13 mouse cellular contexts compared by ENCODE assay signal in genomic region chr4:100664619-100665264, GRCm38 (mm10).
DNase-seq lines count a peak whose midpoint lies in the region; ATAC-seq lines count a peak whose summit lies in the region.
"Had no signal": no experiment of that assay in that cellular context is flagged by ENCODE, and none has a peak within 500 bp of the region (broad histone marks: within the 10 kb centered on the region; RNA-seq: fewer than 3 reads in every experiment).

No protein-coding gene starts in this region.

- intact Hi-C loops in heart, postnatal 25 days (cut with DNase I): no loop called here

- no peaks in the 10 kb centered on the region for H3K4me1 ChIP-seq in embryonic facial prominence, embryonic 11.5 days (ENCODE audit: control insufficient read depth, insufficient read depth, low read length)
- H3K4me1 ChIP-seq in hindbrain, embryonic 16.5 days (ENCODE audit: control insufficient read depth, insufficient read depth, low read depth, low read length): no peaks in the 10 kb centered on the region
- H3K4me1 ChIP-seq: stomach, embryonic 15.5 days had no signal

- H3K9me3 ChIP-seq in embryonic facial prominence, embryonic 11.5 days (replicated peaks; ENCODE audit: control insufficient read depth, low read length): no peaks in the 10 kb centered on the region
- no peaks in the 10 kb centered on the region for H3K9me3 ChIP-seq in hindbrain, embryonic 16.5 days (ENCODE audit: control insufficient read depth, low read length)
- H3K9me3 ChIP-seq: stomach, embryonic 15.5 days had no signal

- no peak overlapping the region for H3K27ac ChIP-seq in embryonic facial prominence, embryonic 11.5 days (replicated peaks; ENCODE audit: low read depth, low read length)
- H3K27ac ChIP-seq in hindbrain, embryonic 16.5 days (ENCODE audit: low read depth, low read length): no peak overlapping the region
- H3K27ac ChIP-seq: stomach, embryonic 15.5 days had no signal

- H3K4me3 ChIP-seq in embryonic facial prominence, embryonic 11.5 days (ENCODE audit: low read depth, low read length): no peak overlapping the region
- H3K4me3 ChIP-seq in hindbrain, embryonic 16.5 days (ENCODE audit: low read length): no peak overlapping the region
- H3K4me3 ChIP-seq: stomach, embryonic 15.5 days had no signal

- H3K36me3 ChIP-seq in embryonic facial prominence, embryonic 11.5 days (replicated peaks; ENCODE audit: control insufficient read depth, insufficient read depth, low read depth, low read length): no peaks in the 10 kb centered on the region
- no peaks in the 10 kb centered on the region for H3K36me3 ChIP-seq in hindbrain, embryonic 16.5 days (ENCODE audit: control insufficient read depth, insufficient read depth, low read length)
- H3K36me3 ChIP-seq: stomach, embryonic 15.5 days had no signal

- peak; percentile 37 for DNase-seq in heart, adult 11 months
- no peak for DNase-seq in heart, postnatal 25 days (ENCODE audit: low spot score)
- DNase-seq in embryonic facial prominence, embryonic 11.5 days (ENCODE audit: low spot score): peak; percentile 74
- DNase-seq in right cerebral cortex, adult 2 months (ENCODE audit: low spot score in 2 of 2): peak; percentile 25 to 26
- DNase-seq in T-cell, adult 2 months (ENCODE audit: low spot score): no peak
- DNase-seq in layer of hippocampus, adult 11-12 months (ENCODE audit: low spot score): no peak
- no peak for DNase-seq in kidney, adult 11 months
- DNase-seq: cerebellum, adult 9-10 months; gastrocnemius, postnatal 36 days; kidney, adult 2 months had no signal

- H3K27me3 ChIP-seq in embryonic facial prominence, embryonic 11.5 days (ENCODE audit: control insufficient read depth, insufficient read depth, low read length): no peaks in the 10 kb centered on the region
- H3K27me3 ChIP-seq in hindbrain, embryonic 16.5 days (replicated peaks; ENCODE audit: control insufficient read depth, insufficient read depth, low read length): no peaks in the 10 kb centered on the region
- H3K27me3 ChIP-seq: stomach, embryonic 15.5 days had no signal

- WGBS in embryonic facial prominence, embryonic 11.5 days: 25% methylated on average over 5 of the region's 5 CpGs
- WGBS in hindbrain, embryonic 16.5 days: 13% methylated on average over 5 of the region's 5 CpGs

- H3K9ac ChIP-seq in embryonic facial prominence, embryonic 11.5 days (replicated peaks; ENCODE audit: low read length): no peak overlapping the region
- no peak overlapping the region for H3K9ac ChIP-seq in hindbrain, embryonic 16.5 days (ENCODE audit: low read depth, low read length)
- H3K9ac ChIP-seq: stomach, embryonic 15.5 days had no signal

- peak; percentile 76; the same call in 1 of the 2 replicates for ATAC-seq in embryonic facial prominence, embryonic 11.5 days (replicated peaks; ENCODE audit: insufficient number of reproducible peaks, low FRiP score, low TSS enrichment, low read depth)
- peak; percentile 67; the same call in 1 of the 2 replicates for ATAC-seq in hindbrain, embryonic 16.5 days
- ATAC-seq: lung, postnatal 0 days had no signal

- no peak overlapping the region for H3K4me2 ChIP-seq in embryonic facial prominence, embryonic 11.5 days (ENCODE audit: low read depth, low read length)
- no peak overlapping the region for H3K4me2 ChIP-seq in hindbrain, embryonic 16.5 days (ENCODE audit: low read length)
- H3K4me2 ChIP-seq: stomach, embryonic 15.5 days had no signal

Comparison
In these comparisons a context has a peak if more than half of its experiments do, and no peak if none do; other contexts are left out.
1. DNase-seq: peak in heart, adult 11 months (single experiment), embryonic facial prominence, embryonic 11.5 days (single experiment) and right cerebral cortex, adult 2 months (2 of 2); none in heart, postnatal 25 days (single experiment), T-cell, adult 2 months (single experiment), layer of hippocampus, adult 11-12 months (single experiment) and kidney, adult 11 months (single experiment).